Mouse (Mus musculus): Measurements from ENCODE around the gene Imp3. TPM values are rescaled to one million over a fixed set of nuclear protein-coding genes. Genes with fewer than 3 reads are reported as not detected.
"Not testable (repeated sequence)": the region's sequence is repeated elsewhere in the genome, so short reads cannot be mapped to it uniquely, and the experiment has no call there.

Imp3 gene
- polyA plus RNA-seq, 1 experiment from 2014 or later: 71.1 TPM

DNA sequence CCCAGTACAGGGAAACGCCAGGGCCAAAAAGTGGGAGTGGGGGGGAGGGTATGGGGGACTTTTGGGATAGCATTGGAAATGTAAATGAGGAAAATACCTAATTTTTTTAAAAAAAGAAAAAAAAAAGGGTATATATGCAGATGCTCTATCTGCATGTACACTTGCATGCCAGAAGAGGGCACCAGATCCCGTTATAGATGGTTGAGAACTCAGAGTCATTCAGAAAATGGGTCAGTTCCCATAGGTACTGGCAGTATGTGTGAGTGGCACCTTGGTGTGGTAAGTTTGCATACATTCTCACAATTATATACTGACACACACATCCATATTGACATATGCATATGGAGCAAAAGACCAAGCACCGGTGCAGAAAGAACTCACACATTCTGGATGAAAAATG lies 10.2 kb downstream of the Imp3 start:
- peaks cover 21% of the 10 kb centered on the region for H3K4me1 ChIP-seq
- not testable (repeated sequence) for H3K9me3 ChIP-seq (replicated peaks); H3K27ac ChIP-seq; H3K9ac ChIP-seq; H3K36me3 ChIP-seq; H3K27me3 ChIP-seq (replicated peaks); H3K4me2 ChIP-seq; ATAC-seq; H3K4me3 ChIP-seq
- WGBS (ENCODE audit: insufficient replicate concordance): 16% methylated on average over 3 of the region's 3 CpGs

DNA sequence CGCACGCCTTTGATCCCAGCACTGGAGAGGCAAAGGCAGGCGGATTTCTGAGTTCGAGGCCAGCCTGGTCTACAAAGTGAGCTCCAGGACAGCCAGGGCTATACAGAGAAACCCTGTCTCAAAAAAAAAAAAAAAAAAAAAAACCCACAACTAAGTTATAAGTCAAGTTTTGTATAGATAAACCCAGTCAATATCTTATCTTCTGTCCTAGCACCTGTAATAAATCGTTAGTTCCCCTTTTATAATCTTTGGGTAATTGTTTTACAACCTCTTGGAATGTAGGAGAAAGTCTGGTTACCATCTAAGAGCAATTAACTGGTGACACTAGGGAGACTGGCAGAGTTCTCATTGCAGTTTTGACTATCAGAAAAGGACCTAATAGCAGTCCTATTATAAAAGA lies 11.4 kb downstream of the Imp3 start:
- not testable (repeated sequence) for H3K27me3 ChIP-seq (replicated peaks); H3K4me2 ChIP-seq; H3K27ac ChIP-seq; H3K9me3 ChIP-seq (replicated peaks); H3K36me3 ChIP-seq; ATAC-seq; H3K9ac ChIP-seq; H3K4me3 ChIP-seq
- WGBS (ENCODE audit: insufficient replicate concordance): 54% methylated on average over 5 of the region's 5 CpGs
- peaks cover 21% of the 10 kb centered on the region for H3K4me1 ChIP-seq

DNA sequence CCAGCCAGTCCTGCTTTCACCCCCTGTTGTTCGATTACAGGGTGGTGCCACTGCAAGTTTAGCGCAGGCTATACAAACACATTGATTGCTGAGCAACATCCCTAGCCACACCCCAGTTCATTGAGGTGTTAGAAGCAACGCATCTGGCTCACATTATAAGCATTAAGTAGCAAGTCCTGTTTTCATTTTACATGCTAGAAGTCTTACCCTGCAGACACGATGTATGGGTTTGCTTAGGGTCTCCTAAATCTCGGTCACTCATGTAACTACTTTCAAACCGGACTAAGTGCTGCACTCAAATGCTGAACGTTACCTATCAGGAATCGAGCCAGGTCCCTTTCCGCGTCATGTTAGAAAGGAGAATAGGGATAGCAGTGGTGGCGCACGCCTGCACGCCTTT lies 12.5 kb downstream of the Imp3 start:
- no peak for ATAC-seq
- peak overlapping the region; percentile 69 for H3K4me3 ChIP-seq
- no peak overlapping the region; the same call in 1 of the 2 replicates for H3K27ac ChIP-seq
- 14% methylated on average over 13 of the region's 13 CpGs for WGBS (ENCODE audit: insufficient replicate concordance)
- peaks cover 21% of the 10 kb centered on the region for H3K4me1 ChIP-seq
- H3K9me3 ChIP-seq (replicated peaks): no peaks in the 10 kb centered on the region
- peak overlapping the region; percentile 87 for H3K4me2 ChIP-seq
- H3K27me3 ChIP-seq (replicated peaks): no peaks in the 10 kb centered on the region
- peak overlapping the region; percentile 75 for H3K9ac ChIP-seq
- no peaks in the 10 kb centered on the region for H3K36me3 ChIP-seq

DNA sequence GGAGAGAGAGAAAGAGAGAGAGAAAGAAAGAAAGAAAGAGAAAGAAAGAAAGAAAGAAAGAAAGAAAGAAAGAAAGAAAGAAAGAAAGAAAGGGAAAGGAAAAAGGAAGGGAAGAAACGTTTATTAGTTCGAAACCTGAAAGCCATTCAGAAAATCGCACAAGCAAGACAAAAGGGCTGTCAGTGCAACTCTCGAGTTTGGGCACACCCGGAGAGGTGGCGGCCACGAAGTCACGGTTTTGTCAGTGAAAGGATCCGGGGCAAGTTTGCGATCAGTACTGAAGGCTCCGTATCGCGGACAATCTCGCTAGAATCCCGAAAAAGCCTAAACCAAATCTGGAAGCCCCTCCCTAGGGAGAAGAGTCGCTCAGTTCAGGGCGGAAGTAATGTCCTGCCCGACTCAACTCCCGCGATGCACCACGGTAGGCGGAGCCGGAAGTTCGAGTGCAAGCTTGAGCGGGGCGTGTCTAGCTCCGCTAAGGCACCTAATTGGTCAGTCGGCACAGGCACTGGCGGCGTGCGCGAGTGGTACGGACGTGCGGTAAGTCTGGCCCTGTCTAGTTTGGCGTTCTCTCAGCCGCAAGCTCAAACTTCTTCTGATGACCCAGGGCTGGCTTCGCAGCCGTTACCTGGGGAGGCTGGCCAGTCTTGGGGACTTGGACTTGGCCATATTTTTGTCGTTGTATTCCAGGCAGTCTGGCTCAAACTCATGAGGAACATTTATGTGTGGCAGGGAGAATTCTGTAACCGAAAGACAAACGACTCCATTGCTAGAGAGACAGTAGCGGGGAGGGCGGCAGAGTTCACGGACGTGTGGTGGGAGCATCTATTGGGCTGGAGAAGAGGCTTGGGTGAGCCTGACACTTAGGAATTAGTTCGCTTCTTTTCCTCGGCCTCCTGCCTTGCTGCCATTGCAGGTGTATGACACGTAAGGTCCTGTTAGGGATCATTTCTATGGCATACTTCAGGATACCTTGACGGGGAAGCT lies 13.4 kb downstream of the Imp3 start, which contains the start of gene Snupn:
Gene Snupn (plus strand): TSS at position 465 of the 987 bp plus-strand sequence.
- H3K4me3 ChIP-seq: peak within 1 kb of the TSS; percentile 69

DNA sequence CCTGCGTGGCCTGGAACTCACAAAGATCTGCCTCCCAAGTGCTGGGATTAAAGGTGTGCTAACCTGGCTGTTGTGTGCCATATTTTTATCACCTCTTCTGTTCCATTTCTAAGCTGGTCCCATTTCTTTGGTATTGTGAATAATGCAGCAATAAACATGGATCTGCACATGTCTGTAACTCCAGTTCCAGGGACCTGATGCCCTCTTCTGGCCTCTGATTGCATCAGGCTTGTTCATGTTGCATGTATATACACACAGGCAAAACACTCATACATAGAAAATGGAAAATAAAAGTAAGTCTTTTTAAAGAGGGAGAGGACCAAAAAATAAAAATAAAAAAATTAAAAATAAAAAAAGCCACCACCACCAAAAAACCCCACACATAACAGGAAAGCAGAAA lies 16.3 kb downstream of the Imp3 start:
- Histone ChIP-seq H3K9me3 (replicated peaks) (no peaks in the 10 kb centered on the region), H3K9ac (no peak overlapping the region), H3K4me2 (no peak overlapping the region), H3K36me3 (no peaks in the 10 kb centered on the region), H3K4me3 (no peak overlapping the region), H3K4me1 (peaks cover 21% of the 10 kb centered on the region), H3K27ac (no peak overlapping the region), H3K27me3 (replicated peaks) (no peaks in the 10 kb centered on the region)
- no peak for ATAC-seq
- WGBS (ENCODE audit: insufficient replicate concordance): 85% methylated on average over 1 of the region's 1 CpGs

More for the DNA sequence above, 13.4 kb downstream of the Imp3 start, which contains the start of gene Snupn:
- peak within 1 kb of the TSS; percentile 87 for H3K4me2 ChIP-seq
- peak within 1 kb of the TSS; percentile 87 for H3K27ac ChIP-seq
- under 1% methylated on average over 50 of the region's 50 CpGs for WGBS (ENCODE audit: insufficient replicate concordance)
- ATAC-seq: peak; percentile 100
- no peaks in the 10 kb centered on the region for H3K9me3 ChIP-seq (replicated peaks)
- no peaks in the 10 kb centered on the region for H3K27me3 ChIP-seq (replicated peaks)
- H3K9ac ChIP-seq: peak within 1 kb of the TSS; percentile 75
- peaks cover 21% of the 10 kb centered on the region for H3K4me1 ChIP-seq
- H3K36me3 ChIP-seq: no peaks in the 10 kb centered on the region

DNA sequence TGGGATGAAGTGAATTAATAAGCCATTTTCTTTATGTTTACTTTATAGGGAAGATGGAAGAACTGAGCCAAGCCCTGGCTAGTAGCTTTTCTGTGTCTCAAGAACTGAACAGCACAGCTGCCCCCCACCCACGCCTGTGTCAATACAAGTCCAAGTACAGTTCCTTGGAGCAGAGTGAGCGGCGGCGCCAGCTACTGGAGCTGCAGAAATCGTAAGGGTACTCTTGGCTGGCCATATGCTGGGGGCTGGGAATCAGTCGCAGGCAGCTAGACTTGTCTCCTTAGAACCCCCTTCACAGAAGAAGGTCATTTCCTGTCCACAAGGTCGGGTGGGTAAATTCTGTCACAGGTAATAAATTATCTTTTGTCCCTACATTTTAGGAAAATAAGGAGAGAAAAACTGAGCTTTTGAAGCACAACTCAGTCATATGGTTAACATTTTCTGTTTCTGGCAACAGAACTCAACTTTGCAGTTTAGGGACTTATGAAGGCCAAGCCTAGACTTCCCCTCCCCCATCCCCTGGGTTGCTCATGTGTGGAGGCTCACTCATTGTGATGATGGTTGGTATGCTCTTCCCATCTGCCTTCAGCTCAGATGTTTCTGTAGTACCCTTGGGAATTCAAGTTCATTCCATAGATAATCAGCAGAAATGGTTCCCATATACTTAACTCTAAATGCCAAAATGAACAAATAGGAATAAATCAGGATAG lies 19.8 kb downstream of the Imp3 start:
- no peak overlapping the region for H3K9ac ChIP-seq
- peaks cover 5% of the 10 kb centered on the region; the same call in 1 of the 2 replicates for H3K9me3 ChIP-seq (replicated peaks)
- no peak overlapping the region for H3K27ac ChIP-seq
- peaks cover 19% of the 10 kb centered on the region for H3K36me3 ChIP-seq
- no peak overlapping the region for H3K4me2 ChIP-seq
- no peak for ATAC-seq
- no peak overlapping the region for H3K4me3 ChIP-seq
- WGBS (ENCODE audit: insufficient replicate concordance): 65% methylated on average over 7 of the region's 7 CpGs
- peaks cover 3% of the 10 kb centered on the region; the same call in 1 of the 2 replicates for H3K4me1 ChIP-seq
- H3K27me3 ChIP-seq (replicated peaks): no peaks in the 10 kb centered on the region

DNA sequence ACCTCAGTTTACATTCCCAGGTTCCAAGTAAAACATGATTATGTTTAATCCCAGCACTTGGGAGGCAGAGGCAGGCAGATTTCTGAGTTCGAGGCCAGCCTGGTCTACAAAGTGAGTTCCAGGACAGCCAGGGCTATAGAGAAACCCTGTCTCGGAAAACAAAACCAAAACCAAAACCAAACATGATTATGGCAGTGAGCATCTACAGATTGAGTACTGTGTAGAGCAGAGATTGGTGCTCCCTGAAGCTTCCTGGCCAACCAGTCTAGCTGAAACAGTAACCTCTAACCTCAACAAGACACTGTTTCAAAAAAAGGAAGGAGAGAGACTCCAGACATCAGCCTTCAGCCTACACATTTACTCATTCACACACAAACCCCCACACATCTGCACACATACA lies 21.4 kb downstream of the Imp3 start:
- no peak for ATAC-seq
- Histone ChIP-seq H3K36me3 (peaks cover 29% of the 10 kb centered on the region), H3K27me3 (replicated peaks) (no peaks in the 10 kb centered on the region), H3K4me2 (no peak overlapping the region), H3K9me3 (replicated peaks) (peaks cover 5% of the 10 kb centered on the region; the same call in 1 of the 2 replicates), H3K4me3 (no peak overlapping the region), H3K4me1 (no peaks in the 10 kb centered on the region), H3K9ac (no peak overlapping the region), H3K27ac (no peak overlapping the region)
- 71% methylated on average over 2 of the region's 2 CpGs for WGBS (ENCODE audit: insufficient replicate concordance)

DNA sequence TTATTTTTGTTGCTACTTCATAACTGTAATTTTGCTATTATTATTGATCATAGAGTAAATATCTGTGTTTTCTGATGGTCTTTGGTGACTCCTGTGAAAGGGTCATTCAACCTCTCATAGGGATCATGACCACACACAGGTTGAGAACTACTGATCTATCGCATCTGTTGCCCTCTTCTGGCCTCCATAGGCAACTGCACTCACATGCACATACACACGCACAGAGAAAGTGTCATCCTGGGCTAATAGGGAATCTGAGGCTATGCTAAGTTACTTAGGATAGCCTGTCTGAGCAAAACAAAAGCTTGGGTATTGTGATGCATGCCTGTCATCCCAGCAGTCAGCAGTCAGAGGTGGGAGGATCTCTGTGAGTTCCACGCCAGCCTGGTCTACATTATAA lies 24.3 kb downstream of the Imp3 start:
- Histone ChIP-seq H3K4me1 (no peaks in the 10 kb centered on the region), H3K4me3 (no peak overlapping the region), H3K4me2 (no peak overlapping the region), H3K27ac (no peak overlapping the region), H3K36me3 (peaks cover 36% of the 10 kb centered on the region), H3K9ac (no peak overlapping the region), H3K27me3 (replicated peaks) (no peaks in the 10 kb centered on the region), H3K9me3 (replicated peaks) (peaks cover 5% of the 10 kb centered on the region; the same call in 1 of the 2 replicates)
- no peak for ATAC-seq
- WGBS (ENCODE audit: insufficient replicate concordance): 87% methylated on average over 3 of the region's 3 CpGs

DNA sequence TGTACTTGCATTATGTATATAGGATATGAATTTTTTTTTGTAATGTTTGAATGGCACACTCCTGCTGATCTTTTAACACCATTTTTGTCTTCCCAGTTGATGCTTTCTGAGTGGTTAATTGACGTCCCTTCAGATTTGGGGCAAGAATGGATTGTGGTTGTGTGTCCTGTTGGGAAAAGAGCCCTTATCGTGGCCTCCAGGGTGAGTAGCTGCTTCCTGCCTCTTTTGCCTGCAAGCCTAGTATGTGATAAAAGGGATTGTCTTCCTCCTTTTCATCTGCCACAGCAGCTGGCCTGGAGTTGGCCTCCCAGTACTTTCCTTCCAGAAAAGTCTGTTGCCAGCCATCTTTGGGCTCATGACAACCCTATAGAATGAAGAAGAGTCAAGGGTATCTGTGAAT lies 32.9 kb downstream of the Imp3 start:
- H3K4me2 ChIP-seq: no peak overlapping the region
- H3K9me3 ChIP-seq (replicated peaks): no peaks in the 10 kb centered on the region
- H3K36me3 ChIP-seq: peaks cover 20% of the 10 kb centered on the region
- no peak for ATAC-seq
- no peaks in the 10 kb centered on the region for H3K27me3 ChIP-seq (replicated peaks)
- H3K27ac ChIP-seq: no peak overlapping the region
- H3K4me3 ChIP-seq: no peak overlapping the region
- peaks cover 8% of the 10 kb centered on the region for H3K4me1 ChIP-seq
- 35% methylated on average over 2 of the region's 2 CpGs for WGBS (ENCODE audit: insufficient replicate concordance)
- H3K9ac ChIP-seq: no peak overlapping the region

DNA sequence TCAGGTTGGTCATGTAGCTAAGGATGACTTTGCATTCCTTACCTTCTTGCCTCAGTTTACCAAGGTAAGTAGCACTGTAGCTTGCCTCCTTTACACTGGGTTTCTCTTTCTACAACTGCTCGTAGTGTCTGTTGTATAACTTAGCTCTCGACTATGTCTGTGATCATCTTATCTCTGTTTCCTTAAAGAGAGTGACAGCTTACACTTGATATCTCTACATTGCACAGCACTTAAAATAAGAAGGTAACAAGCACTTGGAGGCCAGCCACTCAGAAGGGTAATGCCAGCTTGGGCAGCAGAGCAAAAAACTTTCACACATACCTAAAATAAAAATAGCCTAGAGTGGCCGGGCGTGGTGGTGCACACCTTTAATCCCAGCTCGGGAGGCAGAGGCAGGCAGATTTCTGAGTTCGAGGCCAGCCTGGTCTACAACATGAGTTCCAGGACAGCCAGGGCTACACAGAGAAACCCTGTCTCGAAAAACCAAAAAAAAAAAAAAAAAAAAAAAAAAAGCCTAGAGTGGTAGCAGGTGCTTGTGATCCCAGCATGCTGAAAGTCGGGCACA lies 36.8 kb downstream of the Imp3 start:
- ATAC-seq: no peak
- no peaks in the 10 kb centered on the region for H3K27me3 ChIP-seq (replicated peaks)
- H3K4me1 ChIP-seq: peaks cover 11% of the 10 kb centered on the region
- no peak overlapping the region for H3K27ac ChIP-seq
- H3K36me3 ChIP-seq: peaks cover 24% of the 10 kb centered on the region
- H3K9ac ChIP-seq: no peak overlapping the region
- H3K4me2 ChIP-seq: no peak overlapping the region
- 57% methylated on average over 8 of the region's 8 CpGs for WGBS (ENCODE audit: insufficient replicate concordance)
- H3K9me3 ChIP-seq (replicated peaks): no peaks in the 10 kb centered on the region
- no peak overlapping the region for H3K4me3 ChIP-seq

DNA sequence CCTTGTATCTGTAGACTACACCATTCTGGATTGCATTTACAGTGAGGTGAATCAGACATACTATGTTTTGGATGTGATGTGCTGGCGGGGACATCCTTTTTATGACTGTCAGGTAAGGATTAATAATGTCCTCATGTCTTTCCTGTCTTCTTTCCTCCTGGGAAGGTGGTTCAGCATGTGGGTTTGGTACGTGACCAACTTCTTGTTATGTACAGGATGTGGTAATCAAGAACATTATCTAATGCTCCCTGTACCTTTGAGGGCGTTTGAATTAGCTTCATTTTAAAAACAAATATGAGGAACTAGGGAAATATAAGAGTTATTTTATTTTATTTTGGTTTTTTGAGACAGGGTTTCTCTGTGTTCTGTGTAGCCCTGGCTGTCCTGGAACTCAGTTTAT lies 37.9 kb downstream of the Imp3 start:
- Histone ChIP-seq H3K9me3 (replicated peaks) (no peaks in the 10 kb centered on the region), H3K27me3 (replicated peaks) (no peaks in the 10 kb centered on the region), H3K4me1 (peaks cover 11% of the 10 kb centered on the region), H3K9ac (no peak overlapping the region), H3K36me3 (peaks cover 30% of the 10 kb centered on the region), H3K4me3 (no peak overlapping the region), H3K4me2 (no peak overlapping the region), H3K27ac (no peak overlapping the region)
- 46% methylated on average over 3 of the region's 3 CpGs for WGBS (ENCODE audit: insufficient replicate concordance)
- ATAC-seq: no peak

DNA sequence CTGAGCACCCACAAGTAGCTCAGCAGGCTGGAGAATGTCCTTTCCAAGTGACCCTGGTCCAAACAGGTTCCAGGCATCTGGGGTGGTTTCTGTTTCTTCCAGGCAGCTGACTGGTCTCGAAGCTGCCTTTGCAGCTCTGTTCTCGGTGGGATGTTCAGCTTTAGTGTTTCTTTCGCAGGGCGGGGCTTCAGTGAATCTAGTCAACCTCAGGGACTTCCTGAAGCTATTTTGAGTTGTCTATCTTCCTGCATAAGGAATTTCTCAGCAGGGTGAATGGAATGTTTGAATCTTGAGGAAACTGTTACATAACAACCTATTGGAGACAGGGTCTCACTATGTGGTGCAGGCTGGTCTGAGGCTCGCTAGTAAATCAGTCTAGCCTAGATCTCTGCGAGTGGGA lies 42.9 kb downstream of the Imp3 start:
- H3K36me3 ChIP-seq: peaks cover 26% of the 10 kb centered on the region

More for the DNA sequence above, 42.9 kb downstream of the Imp3 start:
- no peak overlapping the region for H3K4me2 ChIP-seq
- 87% methylated on average over 6 of the region's 6 CpGs for WGBS (ENCODE audit: insufficient replicate concordance)
- H3K27me3 ChIP-seq (replicated peaks): no peaks in the 10 kb centered on the region
- H3K9ac ChIP-seq: no peak overlapping the region
- no peak overlapping the region for H3K27ac ChIP-seq
- no peak overlapping the region for H3K4me3 ChIP-seq
- ATAC-seq: no peak
- H3K9me3 ChIP-seq (replicated peaks): no peaks in the 10 kb centered on the region
- peaks cover 3% of the 10 kb centered on the region; the same call in 1 of the 2 replicates for H3K4me1 ChIP-seq

Data from liver, embryonic 12.5 days (tissue).